In the genomic region with DNA sequence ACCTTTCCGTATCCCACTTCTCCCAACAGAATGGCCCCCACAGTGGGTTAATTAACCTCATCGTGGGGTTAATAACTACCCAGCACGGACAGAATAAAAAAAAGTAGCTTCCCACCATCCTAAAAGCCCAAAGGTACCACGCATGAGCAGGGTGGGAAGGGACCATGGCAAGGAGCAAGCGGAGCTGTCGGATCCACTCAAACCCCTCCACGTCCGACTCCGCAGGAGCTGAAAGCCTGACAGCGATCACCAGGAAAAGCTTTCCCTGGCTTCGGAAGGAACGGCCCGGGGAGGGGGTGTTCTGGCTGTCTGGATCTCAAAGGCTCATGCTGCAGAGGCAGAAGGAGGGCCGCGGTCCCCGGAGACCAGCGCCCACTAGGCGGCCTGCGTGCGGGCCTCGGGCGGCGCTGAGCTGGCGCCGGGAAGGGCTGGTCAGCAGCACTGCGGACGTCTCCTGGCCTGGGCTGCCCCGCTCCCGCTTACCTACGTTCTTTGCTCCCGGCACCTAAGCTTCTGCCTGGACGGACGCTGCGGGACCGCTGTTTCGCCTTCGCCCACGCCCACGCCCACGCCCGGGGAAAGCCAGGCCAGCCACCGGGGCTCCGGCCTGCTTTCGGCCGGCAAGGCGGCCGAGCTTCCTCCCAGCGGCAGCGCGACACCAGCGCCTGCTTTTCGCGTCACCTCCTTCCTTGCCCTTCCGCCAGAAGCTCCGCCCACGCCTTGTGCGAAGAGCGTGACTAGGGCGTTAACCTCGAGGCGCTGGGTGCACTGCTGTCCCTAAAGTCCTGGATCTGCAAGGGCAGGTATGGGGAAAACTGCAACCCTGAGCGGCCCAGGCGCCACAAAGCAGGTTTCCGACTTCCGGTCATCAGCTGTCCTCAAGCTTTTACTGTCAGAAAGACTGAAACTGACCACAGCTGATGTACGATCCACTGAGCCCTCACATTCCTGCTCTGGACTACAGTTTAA, we compare ENCODE assay signal across 8 mouse cellular contexts. TPM values are rescaled to one million over a fixed set of nuclear protein-coding genes. Genes with fewer than 3 reads are reported as not detected.
DNase-seq lines count a peak whose midpoint lies in the region; ATAC-seq and TF ChIP-seq lines count a peak whose summit lies in the region.

A gene (minus strand): TSS at position 779 of the 969 bp plus-strand sequence.

- H3K27ac ChIP-seq in forebrain, embryonic 16.5 days (ENCODE audit: low read length) = peak within 1 kb of the TSS; percentile 65
- peak within 1 kb of the TSS; percentile 94 for H3K27ac ChIP-seq in layer of hippocampus, adult 2 months
- peak within 1 kb of the TSS; percentile 75 for H3K27ac ChIP-seq in lung, embryonic 14.5 days (ENCODE audit: low read depth)
- 0 out of 2 replicates have a peak within 1 kb of the TSS, but pooled peaks have one; percentile 42 for H3K27ac ChIP-seq in olfactory bulb, adult 2 months (ENCODE audit: insufficient read depth, low read depth, low read length)
- no peak within 1 kb of the TSS for H3K27ac ChIP-seq in thymus, adult 2 months (ENCODE audit: control insufficient read depth, insufficient read depth, low read length)

- WGBS in forebrain, embryonic 16.5 days = under 1% methylated on average over 65 of the region's 66 CpGs
- WGBS in lung, embryonic 14.5 days = 1% methylated on average over 64 of the region's 66 CpGs
- under 1% methylated on average over 66 of the region's 66 CpGs for WGBS in olfactory bulb, adult 2 months
- WGBS in thymus, adult 2 months = under 1% methylated on average over 66 of the region's 66 CpGs

- DNase-seq in G1E (ENCODE audit: low spot score) = peak; percentile 94
- peak; percentile 93 to 94 for DNase-seq in cerebellum, adult 18-20 months
- DNase-seq in heart, postnatal 36 days = peak; percentile 93 to 94
- DNase-seq in layer of hippocampus, adult 2 months (ENCODE audit: low spot score in 2 of 2) = peak; percentile 88 to 92
- peak; percentile 97 for DNase-seq in lung, embryonic 14.5 days
- DNase-seq in thymus, adult 2 months = peak; percentile 90

- intact Hi-C loops in heart, postnatal 36 days (cut with DNase I) = loop anchor here (1.0 to 2.0 kb wide), 2 partner anchors 53 to 74 kb away; no protein-coding TSS in a partner anchor

- no peaks in the 10 kb centered on the region for H3K27me3 ChIP-seq in G1E (ENCODE audit: insufficient read depth, low read length)
- H3K27me3 ChIP-seq in forebrain, embryonic 16.5 days (replicated peaks; ENCODE audit: control insufficient read depth, insufficient read depth, low read length) = no peaks in the 10 kb centered on the region
- no peaks in the 10 kb centered on the region for H3K27me3 ChIP-seq in lung, embryonic 14.5 days (ENCODE audit: insufficient read depth, low read length)
- no peaks in the 10 kb centered on the region for H3K27me3 ChIP-seq in thymus, adult 2 months (ENCODE audit: control insufficient read depth, insufficient read depth, low read length)

- peak; percentile 83 for TF ChIP-seq POLR2A in olfactory bulb, adult 2 months (IDR thresholded peaks at IDR 0.05; ENCODE audit: insufficient read depth, low read depth, low read length)
- TF ChIP-seq POLR2A in thymus, adult 2 months (IDR thresholded peaks at IDR 0.05; ENCODE audit: control insufficient read depth, extremely low read depth, insufficient read depth, low read length, poor library complexity) = peak; percentile 77

- no peaks in the 10 kb centered on the region for H3K9me3 ChIP-seq in G1E (replicated peaks)
- H3K9me3 ChIP-seq in forebrain, embryonic 16.5 days (ENCODE audit: control insufficient read depth, low read length) = no peaks in the 10 kb centered on the region
- H3K9me3 ChIP-seq in lung, embryonic 14.5 days (ENCODE audit: low read depth, low read length) = no peaks in the 10 kb centered on the region

- peak; percentile 95 for ATAC-seq in G1E (ENCODE audit: extremely low read depth, insufficient number of reproducible peaks, low FRiP score, poor library complexity, severe bottlenecking)
- ATAC-seq in forebrain, embryonic 16.5 days = peak; percentile 97
- peak; percentile 97 for ATAC-seq in lung, embryonic 14.5 days (ENCODE audit: insufficient read depth)

- peaks cover 23% of the 10 kb centered on the region for H3K4me1 ChIP-seq in G1E (ENCODE audit: insufficient read depth, low read depth, low read length)
- peaks cover 22% of the 10 kb centered on the region for H3K4me1 ChIP-seq in forebrain, embryonic 16.5 days (replicated peaks; ENCODE audit: control insufficient read depth, insufficient read depth, low read length)
- 0 out of 2 replicates have a peak, but pooled peaks cover 5% of the 10 kb centered on the region for H3K4me1 ChIP-seq in lung, embryonic 14.5 days (ENCODE audit: insufficient read depth)
- H3K4me1 ChIP-seq in olfactory bulb, adult 2 months (ENCODE audit: control insufficient read depth, insufficient read depth, low read length) = peaks cover 11% of the 10 kb centered on the region; the same call in 1 of the 2 replicates
- peaks cover 10% of the 10 kb centered on the region for H3K4me1 ChIP-seq in thymus, adult 2 months (replicated peaks; ENCODE audit: control insufficient read depth, insufficient read depth, low read length)

- H3K36me3 ChIP-seq in G1E (replicated peaks) = peaks cover 30% of the 10 kb centered on the region
- H3K36me3 ChIP-seq in forebrain, embryonic 16.5 days (ENCODE audit: control insufficient read depth, insufficient read depth) = no peaks in the 10 kb centered on the region
- H3K36me3 ChIP-seq in lung, embryonic 14.5 days (ENCODE audit: insufficient read depth) = peaks cover 7% of the 10 kb centered on the region; the same call in 1 of the 2 replicates
- H3K36me3 ChIP-seq in thymus, adult 2 months (ENCODE audit: control insufficient read depth, insufficient read depth, low read length) = no peaks in the 10 kb centered on the region

- H3K9ac ChIP-seq in forebrain, embryonic 16.5 days (replicated peaks; ENCODE audit: low read depth, low read length) = peak within 1 kb of the TSS; percentile 95
- H3K9ac ChIP-seq in lung, embryonic 14.5 days = peak within 1 kb of the TSS; percentile 93

- peak within 1 kb of the TSS; percentile 94 for H3K4me3 ChIP-seq in G1E (ENCODE audit: low read depth, low read length)
- H3K4me3 ChIP-seq in forebrain, embryonic 16.5 days (replicated peaks; ENCODE audit: low read length) = peak within 1 kb of the TSS; percentile 89
- H3K4me3 ChIP-seq in layer of hippocampus, adult 2 months = peak within 1 kb of the TSS; percentile 97
- H3K4me3 ChIP-seq in lung, embryonic 14.5 days (ENCODE audit: low read depth, low read length) = peak within 1 kb of the TSS; percentile 97
- peak within 1 kb of the TSS; percentile 90 for H3K4me3 ChIP-seq in olfactory bulb, adult 2 months (ENCODE audit: insufficient read depth, low read depth, low read length)
- H3K4me3 ChIP-seq in thymus, adult 2 months (ENCODE audit: control insufficient read depth, insufficient read depth, low read length) = peak within 1 kb of the TSS; percentile 96

- H3K4me2 ChIP-seq in forebrain, embryonic 16.5 days (ENCODE audit: low read length) = peak within 1 kb of the TSS; percentile 94
- peak within 1 kb of the TSS; percentile 66 for H3K4me2 ChIP-seq in lung, embryonic 14.5 days

- TF ChIP-seq CTCF in G1E (IDR thresholded peaks at IDR 0.05; ENCODE audit: low read depth, low read length) = no peak
- peak; percentile 55 for TF ChIP-seq CTCF in layer of hippocampus, adult 2 months (conservative IDR thresholded peaks at IDR 0.05)
- 0 out of 2 replicates have a peak, but pooled peaks have one; percentile 3 for TF ChIP-seq CTCF in lung, embryonic 14.5 days (IDR thresholded peaks at IDR 0.05; ENCODE audit: low read depth)
- no peak for TF ChIP-seq CTCF in olfactory bulb, adult 2 months (IDR thresholded peaks at IDR 0.05; ENCODE audit: insufficient read depth, low read depth, low read length)
- TF ChIP-seq CTCF in thymus, adult 2 months (IDR thresholded peaks at IDR 0.05; ENCODE audit: borderline replicate concordance, control insufficient read depth, extremely low read depth, insufficient read depth, low read length, poor library complexity) = no peak

RNA-seq across cellular contexts. Expression of the gene that starts here (rescaled TPM):
- 36.2 and 44.1 TPM in 2 replicates for total RNA-seq in G1E (2014; fragmentation: Nextera tagmentation)
- total RNA-seq in G1E (2017) = 17.5 and 25.3 TPM in 2 replicates
- polyA plus RNA-seq in G1E (2012) = 3.9 and 4.6 TPM in 2 replicates
- 18.6 and 19.2 TPM in 2 replicates for polyA plus RNA-seq in forebrain, embryonic 16.5 days (2015; fragmentation: Nextera tagmentation; extraction: Ambion mirVana)
- 10 to 100 TPM; 10.4 to 12.4 TPM for total RNA-seq in heart, postnatal 36 days (2021)
- 10 to 100 TPM; 37.5 to 37.6 TPM for total RNA-seq in layer of hippocampus, adult 2 months (2021)
- 10.5 and 10.9 TPM in 2 replicates for polyA plus RNA-seq in lung, embryonic 14.5 days (2014; fragmentation: Nextera tagmentation; extraction: Ambion mirVana)
- polyA plus RNA-seq in olfactory bulb, adult 2 months (2012; ENCODE audit: insufficient read depth, insufficient read length, low replicate concordance, missing spikeins) = not detected in 2 replicates
- 7.6 and 7.9 TPM in 2 replicates for polyA plus RNA-seq in thymus, adult 2 months (2012; rRNA removed)

Comparison
In these comparisons a context has a peak if more than half of its experiments do, and no peak if none do; other contexts are left out.
1. CTCF ChIP-seq: peak in layer of hippocampus, adult 2 months (single experiment) and lung, embryonic 14.5 days (single experiment); none in G1E (single experiment), olfactory bulb, adult 2 months (single experiment) and thymus, adult 2 months (single experiment).
2. Peak in every context shown above with its lines, with median percentiles within 50 percentile points of each other: ATAC-seq, DNase-seq and H3K4me3 ChIP-seq.